Mouse (Mus musculus) embryo, embryonic 11 days (tissue): ENCODE measurements around the gene Rgs5.

Experiments used
- DNase-seq: peaks from one replicate; pipeline ENCODE4 v3.0.0-alpha.2; 2015

The Rgs5 gene

GRCm38 (mm10) chr1:169655256-169655655, at the start of gene Rgs5:
TSS of gene Rgs5 (plus strand) at chr1:169655501.
- peak; percentile 66 for DNase-seq

DNA sequence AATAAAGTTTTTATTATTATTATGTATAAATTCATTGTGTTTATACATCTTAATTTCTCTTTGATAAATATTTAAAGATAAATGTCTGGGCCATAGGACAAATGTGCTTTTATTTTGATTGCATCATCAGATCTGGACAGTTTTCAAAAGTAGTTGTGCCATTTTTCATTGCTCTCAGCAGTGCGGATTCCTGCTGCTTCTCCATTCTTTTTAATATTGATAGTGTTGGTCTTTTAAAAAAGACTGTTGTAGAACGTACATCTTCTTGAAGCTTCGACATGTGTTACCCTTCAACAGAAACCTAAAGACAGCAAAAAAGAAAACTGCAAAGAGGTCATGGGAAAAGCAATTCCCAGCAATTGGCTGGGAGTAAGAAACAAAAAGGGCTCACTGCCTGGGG, 49.1 kb upstream of the Rgs5 start:
- no peak for DNase-seq

GRCm38 (mm10) chr1:169629738-169630137, 25.6 kb upstream of the Rgs5 start:
- no peak for DNase-seq

DNA sequence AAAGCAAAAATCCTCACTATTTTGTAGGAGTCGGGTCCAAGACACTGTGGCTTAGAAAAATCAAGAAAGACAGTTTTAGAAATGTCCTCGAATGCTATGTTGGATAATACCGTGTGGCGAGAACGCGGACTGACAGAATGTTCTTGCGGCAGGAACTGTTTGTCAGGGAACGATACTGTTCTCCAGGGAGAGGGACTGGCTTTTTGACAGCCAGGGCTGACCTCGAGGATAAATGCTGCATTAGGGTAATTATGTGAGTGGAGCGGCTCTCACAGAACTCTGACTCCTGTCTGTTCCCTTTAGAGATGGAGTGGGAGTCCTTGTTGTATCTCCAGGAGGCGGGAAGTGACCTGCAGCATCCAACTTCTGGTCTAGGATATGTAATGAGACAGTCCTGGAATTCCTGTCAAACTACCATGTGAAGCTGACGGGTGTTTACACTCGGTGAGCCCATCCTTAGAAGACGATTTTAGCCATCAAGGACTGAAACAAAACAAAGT, 18.0 kb upstream of the Rgs5 start:
- no peak for DNase-seq

DNA sequence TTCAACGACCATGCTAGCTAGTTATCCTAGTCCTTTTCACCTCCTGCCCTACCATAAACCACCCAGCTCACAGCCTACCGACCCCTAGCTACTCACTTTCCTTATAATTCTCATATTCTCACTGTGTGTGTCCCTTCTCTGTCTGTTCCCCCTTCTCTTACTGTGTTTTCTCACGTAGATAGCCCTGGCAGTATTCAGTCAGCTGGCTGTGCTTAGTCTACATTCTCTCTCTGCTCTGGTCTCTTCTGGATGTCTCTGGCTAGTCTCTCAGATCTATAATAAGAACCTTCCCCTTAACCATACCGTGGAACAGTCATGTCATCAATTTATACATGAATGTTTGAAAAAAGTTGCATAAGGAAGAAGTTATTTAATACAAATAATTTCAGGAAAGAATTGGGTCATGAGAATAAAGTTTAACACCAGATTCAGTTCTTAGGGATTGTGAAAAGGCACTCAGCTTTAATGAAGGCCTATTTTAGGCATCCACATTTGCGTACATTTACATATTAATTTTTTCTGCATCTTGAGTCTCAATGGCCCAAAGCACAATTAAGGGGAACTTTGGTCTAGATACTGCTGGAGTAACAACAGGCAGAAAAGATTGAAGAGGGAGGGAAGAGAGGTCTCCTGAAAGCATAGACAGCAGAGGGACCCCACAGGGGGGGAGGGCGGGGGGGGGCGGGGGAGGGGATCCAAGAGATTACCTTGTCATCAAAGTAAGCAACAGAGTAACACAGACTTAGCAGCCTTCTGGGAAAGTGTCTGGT, 10.2 kb upstream of the Rgs5 start:
- no peak for DNase-seq

DNA sequence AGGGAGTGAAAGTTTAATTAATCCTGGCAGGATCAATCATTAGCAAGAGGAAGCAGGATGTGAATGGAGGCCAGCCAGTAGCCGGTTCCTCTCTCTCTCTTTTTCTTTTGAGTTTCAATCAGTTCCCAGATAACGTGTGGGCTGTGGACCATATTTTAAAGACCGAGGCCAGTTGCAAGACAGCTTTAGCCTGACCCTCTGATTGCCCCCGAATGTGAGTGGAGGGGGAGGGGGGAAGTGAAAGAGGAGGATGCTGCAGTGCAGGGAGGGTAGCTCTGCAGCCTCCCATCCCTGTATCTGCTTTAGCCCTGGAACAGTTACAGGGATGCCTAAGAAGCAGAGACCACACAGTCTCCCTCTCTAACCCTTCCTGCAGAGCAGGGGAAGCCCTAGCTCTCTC, 4.2 kb downstream of the Rgs5 start:
- DNase-seq = peak; percentile 31

DNA sequence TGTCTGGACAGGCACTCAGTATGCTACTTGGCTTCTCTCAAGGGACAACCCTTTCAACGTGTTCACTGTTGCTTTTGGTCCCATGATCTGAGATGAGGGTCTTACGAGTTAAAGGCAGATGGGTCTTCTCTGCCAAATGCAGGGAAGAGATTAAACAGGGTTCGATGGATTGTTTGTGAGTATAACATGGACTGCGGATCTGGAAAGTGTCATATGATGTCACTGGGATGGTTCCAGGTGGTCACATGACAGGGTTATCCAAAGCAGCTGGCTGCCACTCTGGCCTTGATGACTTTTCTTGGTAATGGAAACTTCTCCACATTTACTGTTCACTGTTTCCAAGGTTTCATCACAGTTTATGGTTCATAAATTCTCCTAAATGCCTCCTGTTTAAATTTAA, 12.0 kb downstream of the Rgs5 start:
- DNase-seq = no peak

DNA sequence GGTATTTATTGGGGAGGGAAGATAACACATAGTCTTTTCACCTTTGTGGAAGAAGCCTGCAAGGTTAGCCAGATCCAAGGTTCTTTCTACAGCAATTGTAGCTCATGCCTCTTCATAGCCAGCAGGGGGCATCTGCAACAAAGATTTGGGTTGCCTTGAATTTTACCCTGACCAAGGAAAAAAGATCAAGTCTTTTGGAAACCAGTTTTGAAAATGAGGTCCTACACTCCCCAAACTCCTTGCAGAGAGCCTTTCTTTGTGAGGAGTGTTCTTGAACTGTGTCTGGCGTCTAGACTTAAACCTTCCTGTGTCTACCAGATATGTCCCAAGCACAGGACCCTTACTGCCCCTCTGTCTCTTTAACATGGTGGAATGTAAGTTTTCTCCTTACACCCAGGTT, 15.4 kb downstream of the Rgs5 start:
- peak; percentile 82 for DNase-seq

DNA sequence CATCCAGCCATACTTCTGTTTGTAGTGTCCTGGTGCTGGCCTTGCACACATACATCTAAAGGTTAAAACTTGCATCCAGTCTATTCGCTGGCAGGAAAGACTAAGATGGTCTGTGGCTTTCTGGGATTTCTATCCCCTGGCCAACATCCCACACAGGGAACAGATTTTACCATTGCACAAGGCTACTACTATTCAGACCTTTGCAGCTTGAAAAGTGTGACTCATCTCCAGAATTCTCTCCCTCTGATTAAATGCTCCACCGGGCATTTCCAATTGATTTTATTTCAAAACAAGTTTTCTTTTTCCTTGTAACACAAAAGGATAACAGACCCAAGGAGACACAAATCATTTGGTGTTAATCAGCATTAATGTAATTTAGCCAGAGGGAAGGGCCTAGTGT, 16.5 kb downstream of the Rgs5 start:
- no peak for DNase-seq

GRCm38 (mm10) chr1:169672272-169672671, 17.0 kb downstream of the Rgs5 start:
- DNase-seq = no peak

DNA sequence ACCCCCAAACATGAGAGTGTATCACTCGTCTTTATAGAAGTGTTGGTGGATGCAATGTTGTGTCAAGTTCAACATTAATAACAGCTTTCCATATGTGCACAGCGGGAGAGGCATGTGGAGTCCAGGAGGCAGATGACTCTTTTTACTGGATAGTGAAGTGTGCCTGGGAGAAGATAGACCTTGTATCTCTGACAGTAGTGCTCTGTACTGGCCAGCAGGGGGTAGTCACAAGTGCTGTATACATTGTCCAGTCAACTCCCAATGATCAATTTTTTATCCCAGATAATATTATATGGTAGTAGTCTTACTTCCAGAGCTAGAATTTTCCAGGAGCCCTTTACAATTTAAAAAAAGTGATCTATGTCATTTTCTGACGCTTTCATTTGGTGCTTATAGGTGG, 18.8 kb downstream of the Rgs5 start:
- DNase-seq = peak; percentile 43

DNA sequence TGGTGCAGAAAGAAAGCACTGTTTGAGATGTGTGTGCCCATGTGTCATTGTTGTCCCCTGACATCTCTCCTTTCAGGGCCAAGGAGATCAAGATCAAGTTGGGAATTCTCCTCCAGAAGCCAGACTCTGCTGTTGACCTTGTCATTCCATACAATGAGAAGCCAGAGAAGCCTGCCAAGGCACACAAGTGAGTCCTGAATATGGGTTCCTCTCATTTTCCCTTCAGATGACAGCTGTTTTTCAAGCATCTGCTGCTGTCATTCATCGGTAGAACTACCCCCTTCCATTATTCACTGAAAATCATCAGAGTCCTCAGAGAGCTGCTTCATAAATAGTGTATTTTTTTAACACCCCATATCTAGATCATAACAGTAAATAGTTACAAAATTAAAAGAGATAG, 21.4 kb downstream of the Rgs5 start:
- no peak for DNase-seq

GRCm38 (mm10) chr1:169680455-169681208, 25.3 kb downstream of the Rgs5 start:
- DNase-seq = no peak

DNA sequence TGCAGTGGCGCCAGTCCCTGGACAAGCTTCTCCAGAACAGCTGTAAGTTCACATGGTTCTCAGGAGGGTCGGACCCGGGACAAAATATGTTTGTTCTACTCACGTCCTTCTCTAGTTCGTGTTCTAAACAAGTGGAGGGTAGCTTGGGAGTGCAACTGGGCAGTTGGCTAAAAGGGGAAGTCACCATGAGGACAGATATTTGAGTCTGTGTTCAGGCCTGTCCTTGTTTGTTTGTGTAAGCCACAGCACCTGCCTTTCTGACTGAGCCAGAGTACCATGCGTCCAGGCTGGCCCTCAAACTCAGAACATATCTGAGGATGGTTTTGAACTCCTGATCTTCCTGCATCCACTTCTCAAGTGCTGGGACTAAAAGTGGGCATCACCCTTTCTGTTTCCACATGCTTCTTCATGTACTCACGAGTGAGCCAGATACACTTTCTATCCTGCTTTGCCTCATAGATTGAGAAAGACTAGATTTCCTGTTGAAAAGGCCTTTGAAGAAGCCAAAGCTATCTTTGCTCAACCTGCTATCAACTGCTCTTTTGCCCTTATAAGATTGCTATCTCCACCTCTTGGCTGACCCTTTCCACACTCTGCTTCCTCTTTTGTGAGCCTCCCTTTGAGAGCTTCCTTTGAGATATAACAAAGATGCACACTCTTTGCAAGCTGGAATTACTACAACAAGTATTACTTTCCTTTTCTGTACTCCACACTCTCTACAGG, 27.6 kb downstream of the Rgs5 start:
- no peak for DNase-seq

- no peak for DNase-seq
Measured at GRCm38 (mm10) chr1:169685257-169685656, 30.0 kb downstream of the Rgs5 start.

DNA sequence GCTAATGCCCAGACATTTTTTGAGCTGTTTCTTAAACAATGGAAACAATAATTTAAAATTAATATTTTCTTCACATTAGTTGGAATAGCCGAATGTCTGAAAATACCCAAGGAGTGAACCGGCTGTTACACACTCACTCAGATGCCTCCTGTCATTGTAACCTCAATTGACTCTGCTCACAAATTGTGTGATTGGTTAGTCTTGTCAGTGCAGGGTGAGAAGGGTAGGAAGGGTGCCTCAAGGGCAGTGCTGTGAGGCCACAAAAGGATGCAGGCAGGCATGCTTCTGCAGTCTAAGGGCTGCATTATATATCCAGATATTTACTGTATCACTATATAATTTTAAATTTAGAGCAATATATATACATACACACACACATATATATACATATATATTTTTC, 37.7 kb downstream of the Rgs5 start:
- no peak for DNase-seq

DNA sequence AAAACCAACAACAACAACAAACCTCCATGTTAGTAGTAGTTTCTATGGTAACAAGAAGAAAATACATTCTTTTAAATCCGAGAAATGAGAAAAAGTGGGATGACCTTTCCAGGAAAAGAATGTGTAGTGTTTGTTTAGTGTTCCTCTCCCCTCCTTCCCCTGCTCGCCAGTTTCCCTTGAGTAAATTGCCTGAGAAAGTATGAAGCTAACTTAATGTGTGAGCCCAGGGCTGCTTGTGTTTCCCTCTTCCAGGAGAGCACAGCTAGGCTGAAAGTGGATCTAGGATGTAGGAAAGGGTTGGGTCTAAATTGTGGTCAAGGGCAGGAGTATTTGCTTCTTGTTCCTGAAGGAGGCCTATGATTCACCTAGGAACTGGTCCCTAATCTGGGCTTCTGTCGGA, 38.2 kb downstream of the Rgs5 start:
- DNase-seq = no peak

GRCm38 (mm10) chr1:169695356-169695755, 40.1 kb downstream of the Rgs5 start:
- no peak for DNase-seq

DNA sequence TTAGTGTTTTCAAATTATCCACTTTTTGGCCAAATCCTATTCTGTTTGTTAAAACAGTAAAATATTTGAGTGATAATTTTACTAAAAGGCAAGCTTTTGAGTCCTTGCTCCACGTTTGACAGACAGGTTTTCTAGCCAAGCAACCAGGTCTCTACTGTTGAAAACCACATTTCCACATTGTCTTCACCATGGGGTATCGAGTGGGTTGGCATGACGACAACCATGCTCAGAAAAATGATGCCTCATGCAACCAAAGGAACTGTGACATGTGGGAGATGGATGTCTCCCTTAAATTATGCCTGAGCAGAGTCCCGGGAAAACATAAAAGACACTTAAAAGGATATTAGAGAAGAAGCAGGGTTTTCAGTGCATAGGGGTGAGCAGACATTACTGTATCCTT, 41.9 kb downstream of the Rgs5 start:
- no peak for DNase-seq

DNA sequence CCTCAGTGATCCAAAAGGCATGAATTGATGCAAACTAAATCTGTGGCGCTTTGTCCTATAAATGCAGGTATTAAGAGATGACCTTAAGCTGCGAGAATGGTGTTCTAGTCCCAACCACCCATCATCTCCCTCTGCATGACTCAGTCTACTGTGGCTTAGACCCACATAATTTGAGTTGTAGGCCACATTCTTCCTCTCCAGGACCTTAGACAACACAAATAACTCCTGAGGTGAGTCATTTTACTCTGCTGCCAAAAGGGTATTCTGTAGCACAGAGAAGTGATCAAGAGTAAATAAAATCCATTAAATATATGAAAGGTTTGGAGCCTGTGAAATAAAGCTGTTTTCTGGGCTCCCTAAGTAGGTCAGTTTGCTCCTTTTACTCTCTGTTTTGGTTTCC, 43.9 kb downstream of the Rgs5 start:
- no peak for DNase-seq

DNA sequence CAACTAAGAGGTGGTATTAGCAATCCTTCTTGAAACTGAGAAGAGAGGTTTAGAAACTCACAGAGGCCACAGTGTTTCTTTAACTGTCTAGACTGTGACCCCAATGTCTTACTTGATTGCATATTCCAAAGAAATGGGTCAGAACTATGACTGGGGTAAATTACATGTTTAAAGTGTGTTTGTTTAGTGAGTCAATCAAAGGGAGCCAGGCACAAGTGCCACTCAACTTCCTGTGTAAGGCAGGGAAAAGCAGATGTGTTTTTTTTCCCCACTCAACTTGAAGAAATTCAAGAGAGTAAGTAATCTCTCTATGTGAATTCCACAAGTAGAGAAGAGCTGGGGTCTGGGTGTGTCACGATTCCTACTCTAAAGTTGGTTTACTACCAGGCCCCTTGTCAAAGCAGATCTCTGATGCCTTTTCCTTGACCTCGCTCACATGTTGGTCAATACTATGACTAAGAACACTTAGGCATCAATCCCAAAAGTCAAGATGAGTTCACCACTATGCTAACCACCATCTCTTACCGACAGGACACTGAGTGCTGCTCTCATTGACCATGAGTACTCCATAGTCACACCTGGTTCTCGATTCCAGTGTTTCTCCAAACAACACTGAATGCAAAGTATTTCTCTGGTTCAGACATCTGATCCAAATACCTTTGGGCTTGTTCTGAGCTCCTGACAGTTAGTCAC, 49.2 kb downstream of the Rgs5 start:
- DNase-seq = no peak

- DNase-seq = no peak
Measured at GRCm38 (mm10) chr1:169721836-169722235, 66.5 kb downstream of the Rgs5 start.

- no peak for DNase-seq
Measured at GRCm38 (mm10) chr1:169726319-169726718, 71.0 kb downstream of the Rgs5 start.
